ENCODE assay signal across 9 mouse cellular contexts in the genomic region with DNA sequence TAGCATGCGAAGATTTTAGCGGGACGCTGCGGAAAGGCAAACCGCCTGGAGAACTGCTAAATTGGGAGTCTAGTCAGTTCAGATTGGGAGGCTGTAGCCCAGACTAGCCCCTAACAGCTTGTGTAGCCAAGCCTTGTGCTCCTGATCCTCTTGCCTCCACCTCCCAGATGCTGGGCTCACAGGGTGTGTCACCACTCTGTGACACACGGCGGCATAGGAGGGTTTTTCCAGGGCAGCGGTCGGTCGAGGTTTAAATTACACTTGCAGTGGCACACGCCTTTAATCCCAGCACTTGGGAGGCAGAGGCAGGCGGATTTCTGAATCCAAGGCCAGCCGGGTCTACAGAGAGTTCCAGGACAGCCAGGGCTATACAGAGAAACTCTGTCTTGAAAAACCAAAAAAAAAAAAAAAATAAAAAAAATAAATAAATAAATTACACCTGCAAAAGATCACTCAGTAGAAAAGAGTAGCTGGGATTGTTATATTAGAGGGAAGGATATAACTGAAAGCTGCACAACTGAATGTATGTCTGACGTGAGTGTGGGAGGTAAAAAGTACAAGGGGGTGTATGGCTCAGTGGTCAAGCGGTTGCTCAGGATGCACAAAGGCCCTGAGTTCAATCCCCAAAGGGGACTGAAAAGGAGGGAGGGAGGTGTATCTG. TPM values are rescaled to one million over a fixed set of nuclear protein-coding genes. Genes with fewer than 3 reads are reported as not detected.
DNase-seq lines count a peak whose midpoint lies in the region; ATAC-seq and TF ChIP-seq lines count a peak whose summit lies in the region.
"Had no signal": no experiment of that assay in that cellular context is flagged by ENCODE, and none has a peak within 500 bp of the region (broad histone marks: within the 10 kb centered on the region; RNA-seq: fewer than 3 reads in every experiment).

No protein-coding gene starts in this region.

- no peaks in the 10 kb centered on the region for H3K9me3 ChIP-seq in kidney, embryonic 14.5 days (ENCODE audit: control insufficient read depth, low read length)
- no peaks in the 10 kb centered on the region for H3K9me3 ChIP-seq in midbrain, postnatal 0 days (ENCODE audit: low read length)

- TF ChIP-seq CTCF in bone marrow macrophage, adult 2 months (IDR thresholded peaks at IDR 0.05; ENCODE audit: low read depth, low read length): no peak
- TF ChIP-seq CTCF in midbrain, postnatal 0 days (IDR thresholded peaks at IDR 0.05): no peak

- 77% methylated on average over 15 of the region's 15 CpGs for WGBS in kidney, embryonic 14.5 days
- 82% methylated on average over 15 of the region's 15 CpGs for WGBS in midbrain, postnatal 0 days

- no peak overlapping the region for H3K27ac ChIP-seq in kidney, embryonic 14.5 days (ENCODE audit: low read depth, low read length)
- H3K27ac ChIP-seq in bone marrow macrophage, adult 2 months (ENCODE audit: insufficient read depth, low read depth, low read length): no peak overlapping the region
- no peak overlapping the region for H3K27ac ChIP-seq in midbrain, postnatal 0 days (ENCODE audit: low read depth, low read length)

- no peak for ATAC-seq in kidney, embryonic 14.5 days (ENCODE audit: low FRiP score, low TSS enrichment)
- ATAC-seq in midbrain, postnatal 0 days (ENCODE audit: low FRiP score): no peak

- peak overlapping the region; percentile 66; the same call in 1 of the 2 replicates for H3K9ac ChIP-seq in kidney, embryonic 14.5 days (ENCODE audit: low read depth, low read length)
- no peak overlapping the region for H3K9ac ChIP-seq in midbrain, postnatal 0 days (replicated peaks; ENCODE audit: low read length, poor library complexity, severe bottlenecking)

- DNase-seq in kidney, adult 9 months: no peak
- peak; percentile 29 for DNase-seq in induced T-regulatory cell, adult 2 months (ENCODE audit: low read depth)
- no peak for DNase-seq in midbrain, postnatal 0 days (ENCODE audit: low spot score)
- no peak for DNase-seq in spleen, postnatal 10 days (ENCODE audit: low spot score in 2 of 2)
- DNase-seq in lung, postnatal 4 days: no peak
- no peak for DNase-seq in right cerebral cortex, postnatal 25 days

- H3K4me3 ChIP-seq in kidney, embryonic 14.5 days (ENCODE audit: low read length): peak overlapping the region; percentile 89
- H3K4me3 ChIP-seq in bone marrow macrophage, adult 2 months (ENCODE audit: insufficient read depth, low read length): peak overlapping the region; percentile 67
- peak overlapping the region; percentile 60 for H3K4me3 ChIP-seq in midbrain, postnatal 0 days (ENCODE audit: low read depth, low read length)

- peaks cover 12% of the 10 kb centered on the region for H3K4me1 ChIP-seq in kidney, embryonic 14.5 days (ENCODE audit: control insufficient read depth, insufficient read depth, low read length)
- H3K4me1 ChIP-seq in bone marrow macrophage, adult 2 months (ENCODE audit: control insufficient read depth, insufficient read depth, low read length): peaks cover 17% of the 10 kb centered on the region
- H3K4me1 ChIP-seq in midbrain, postnatal 0 days (ENCODE audit: insufficient read depth, low read length): no peaks in the 10 kb centered on the region

- TF ChIP-seq POLR2A in bone marrow macrophage, adult 2 months (IDR thresholded peaks at IDR 0.05; ENCODE audit: borderline replicate concordance, low read depth, low read length): no peak

- H3K27me3 ChIP-seq in kidney, embryonic 14.5 days (ENCODE audit: control insufficient read depth, insufficient read depth, low read length): no peaks in the 10 kb centered on the region
- no peaks in the 10 kb centered on the region for H3K27me3 ChIP-seq in midbrain, postnatal 0 days (ENCODE audit: insufficient read depth, low read length)
- H3K27me3 ChIP-seq: Patski had no signal

- peaks cover 20% of the 10 kb centered on the region; the same call in 1 of the 2 replicates for H3K36me3 ChIP-seq in kidney, embryonic 14.5 days (ENCODE audit: control insufficient read depth, insufficient read depth, low read length)
- H3K36me3 ChIP-seq in midbrain, postnatal 0 days (ENCODE audit: insufficient read depth, low read length): no peaks in the 10 kb centered on the region

- peak overlapping the region; percentile 94 for H3K4me2 ChIP-seq in kidney, embryonic 14.5 days (replicated peaks; ENCODE audit: low read depth, low read length)
- peak overlapping the region; percentile 91 for H3K4me2 ChIP-seq in midbrain, postnatal 0 days (ENCODE audit: low read depth, low read length, poor library complexity, severe bottlenecking)

RNA-seq across cellular contexts. Expression of gene Ung, which starts 0.5 kb away (rescaled TPM):
- polyA plus RNA-seq in kidney, embryonic 14.5 days (2014; fragmentation: Nextera tagmentation; extraction: Ambion mirVana): 38.1 and 44.6 TPM in 2 replicates
- polyA plus RNA-seq in bone marrow macrophage, adult 2 months (2012; ENCODE audit: insufficient read depth, insufficient read length, missing spikeins): 1.8 and 3.5 TPM in 2 replicates
- total RNA-seq in midbrain, postnatal 0 days (2014; rRNA removed): 7.9 and 9.4 TPM in 2 replicates
- polyA plus RNA-seq in midbrain, postnatal 0 days (2015; fragmentation: Nextera tagmentation; extraction: Ambion mirVana): 6.7 and 8.0 TPM in 2 replicates

RNA-seq across cellular contexts. Expression of gene Alkbh2, which starts 1.7 kb away (rescaled TPM):
- polyA plus RNA-seq in kidney, embryonic 14.5 days (2014; fragmentation: Nextera tagmentation; extraction: Ambion mirVana): 11.6 and 13.3 TPM in 2 replicates
- 3.3 and 4.2 TPM in 2 replicates for polyA plus RNA-seq in bone marrow macrophage, adult 2 months (2012; ENCODE audit: insufficient read depth, insufficient read length, missing spikeins)
- 6.3 and 6.4 TPM in 2 replicates for total RNA-seq in midbrain, postnatal 0 days (2014; rRNA removed)
- 6.1 and 7.4 TPM in 2 replicates for polyA plus RNA-seq in midbrain, postnatal 0 days (2015; fragmentation: Nextera tagmentation; extraction: Ambion mirVana)

RNA-seq across cellular contexts. Expression of gene Acacb, which starts 16.7 kb away (rescaled TPM):
- 4.4 and 4.8 TPM in 2 replicates for polyA plus RNA-seq in kidney, embryonic 14.5 days (2014; fragmentation: Nextera tagmentation; extraction: Ambion mirVana)
- 0.19 and 0.24 TPM in 2 replicates for polyA plus RNA-seq in bone marrow macrophage, adult 2 months (2012; ENCODE audit: insufficient read depth, insufficient read length, missing spikeins)
- total RNA-seq in midbrain, postnatal 0 days (2014; rRNA removed): 2.0 and 2.7 TPM in 2 replicates
- polyA plus RNA-seq in midbrain, postnatal 0 days (2015; fragmentation: Nextera tagmentation; extraction: Ambion mirVana): 5.6 and 6.5 TPM in 2 replicates

RNA-seq across cellular contexts. Expression of gene Svop, which starts 38.3 kb away (rescaled TPM):
- 0.09 TPM in 1 of 2 replicates, not detected in the other for polyA plus RNA-seq in kidney, embryonic 14.5 days (2014; fragmentation: Nextera tagmentation; extraction: Ambion mirVana)
- not detected in 2 replicates for polyA plus RNA-seq in bone marrow macrophage, adult 2 months (2012; ENCODE audit: insufficient read depth, insufficient read length, missing spikeins)
- total RNA-seq in midbrain, postnatal 0 days (2014; rRNA removed): 175 and 176 TPM in 2 replicates
- 105 and 109 TPM in 2 replicates for polyA plus RNA-seq in midbrain, postnatal 0 days (2015; fragmentation: Nextera tagmentation; extraction: Ambion mirVana)
